Mouse (Mus musculus): ENCODE data around the gene Vps9d1. TPM values are rescaled to one million over a fixed set of nuclear protein-coding genes. Genes with fewer than 3 reads are reported as not detected.
"Not testable (repeated sequence)": the region's sequence is repeated elsewhere in the genome, so short reads cannot be mapped to it uniquely, and the experiment has no call there.

Gene Vps9d1
- total RNA-seq, 2 experiments from 2014 or later, result 23.1 to 26.7 TPM

- DNase-seq, result no peak
Measured at GRCm38 (mm10) chr8:123215430-123215829, 38.7 kb downstream of the Vps9d1 start.

DNA sequence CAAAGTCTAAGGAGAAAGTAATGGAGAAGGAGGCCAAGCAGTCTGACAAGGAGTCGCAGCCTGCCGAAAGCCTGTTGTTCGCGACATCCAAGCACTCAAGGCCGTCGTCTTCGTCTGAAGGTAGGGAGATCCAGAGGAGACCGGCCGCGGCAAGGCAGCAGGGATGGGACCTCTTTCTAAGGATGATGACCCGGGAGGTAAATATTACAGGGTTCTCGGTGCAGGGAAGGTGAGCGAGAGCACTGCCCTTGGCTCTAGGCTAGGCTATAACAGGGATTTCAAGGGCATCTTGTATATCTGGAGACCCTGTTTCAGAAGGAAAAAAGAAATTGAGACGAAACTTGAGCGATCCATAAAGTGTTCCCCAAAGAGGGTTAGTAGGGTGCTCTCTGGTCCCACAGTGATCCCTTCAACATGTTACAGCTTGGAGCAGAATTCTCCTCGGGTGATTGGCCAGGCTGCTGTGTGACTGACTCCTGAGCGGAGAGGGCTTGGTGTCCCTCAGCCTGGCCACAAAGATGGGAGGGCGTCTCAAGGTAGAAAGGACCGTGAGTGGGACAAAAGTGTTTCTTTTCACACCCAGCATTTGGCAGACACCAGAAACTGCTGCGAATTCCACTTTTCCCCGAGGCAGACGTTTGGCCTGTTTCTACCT is 40.9 kb downstream of the Vps9d1 start:
- DNase-seq, result no peak

DNA sequence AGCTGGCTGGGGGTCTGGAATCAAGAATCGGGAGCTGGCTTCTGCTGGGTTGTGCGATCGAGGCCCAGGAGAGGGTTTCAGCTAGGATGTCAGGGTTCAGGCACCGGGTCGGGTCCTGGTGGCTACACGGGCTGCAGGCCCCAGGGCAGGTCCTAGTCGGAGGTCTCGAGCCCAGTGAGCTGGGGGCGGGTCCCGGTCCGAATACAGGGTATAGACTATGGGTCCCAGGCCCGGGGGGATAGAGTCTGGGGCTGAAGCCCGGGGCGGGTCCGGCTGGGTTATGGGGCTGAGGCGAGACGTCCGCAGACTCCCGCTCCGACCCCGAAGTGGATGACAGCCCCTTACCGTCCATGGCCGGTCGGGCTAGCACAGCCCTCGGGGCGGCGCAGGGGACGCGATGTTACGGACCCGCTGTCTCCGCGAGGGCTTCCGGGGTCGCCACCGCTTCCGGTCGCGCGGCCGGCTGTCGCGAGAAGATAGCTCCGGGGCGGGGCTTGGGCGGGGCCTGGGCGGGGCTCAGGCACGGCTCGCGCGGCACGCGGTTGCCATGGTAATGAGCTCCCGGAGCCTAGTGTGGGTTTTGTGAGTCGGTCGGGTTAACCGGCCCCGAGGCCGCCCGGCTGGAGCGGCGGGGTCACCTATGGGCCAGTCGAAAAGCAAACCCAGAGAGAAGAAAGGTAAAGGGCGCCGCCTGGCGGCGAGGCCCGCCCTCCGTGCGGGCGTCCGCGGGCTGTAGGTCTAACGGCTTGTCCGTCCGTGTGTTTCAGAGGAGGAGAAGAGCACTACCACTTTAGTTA is 41.6 kb downstream of the Vps9d1 start, which contains the start of the genes Chmp1a and Spata33:
Gene Chmp1a, minus strand, starts transcription at position 443 of the 797 bp plus-strand sequence.
Gene Spata33, plus strand, starts transcription at position 512 of the 797 bp plus-strand sequence.
- DNase-seq, result peak; percentile 94

DNA sequence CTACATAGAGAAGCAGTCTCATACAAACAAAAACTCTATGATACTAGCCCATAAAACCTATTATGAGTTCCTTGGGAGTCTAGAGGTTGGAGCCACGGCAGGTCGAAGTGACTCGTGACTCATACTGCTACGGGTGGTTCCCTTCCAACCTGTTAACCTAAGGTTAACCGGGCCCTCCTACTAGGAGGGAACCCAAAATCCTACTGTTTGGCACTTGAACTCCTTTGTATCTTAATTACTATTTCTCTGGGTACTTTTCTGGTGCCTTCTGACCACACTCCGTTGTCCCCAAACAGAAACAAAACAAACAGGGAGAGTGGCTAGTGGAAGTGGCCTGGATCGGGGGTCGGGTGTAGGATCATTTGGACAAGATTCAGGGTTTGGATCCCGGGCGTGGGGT is 42.3 kb downstream of the Vps9d1 start:
- DNase-seq, result no peak

DNA sequence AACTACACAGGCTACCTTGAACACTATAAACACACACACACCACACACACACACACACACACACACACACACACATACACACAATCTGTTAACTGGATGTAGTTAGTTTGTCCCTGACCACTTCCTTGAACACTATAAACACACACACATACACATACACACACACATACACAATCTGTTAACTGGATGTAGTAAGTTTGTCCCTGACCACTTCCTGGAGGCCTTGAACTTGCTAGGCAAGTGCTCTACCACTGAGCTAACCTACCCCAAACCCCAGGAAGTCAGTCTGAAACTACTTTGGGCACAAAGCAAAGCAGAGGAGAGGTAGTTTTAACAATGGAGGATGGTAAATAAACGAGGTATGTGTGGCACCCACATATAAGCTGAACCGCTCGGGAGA is 50.6 kb downstream of the Vps9d1 start:
- no peak for DNase-seq

DNA sequence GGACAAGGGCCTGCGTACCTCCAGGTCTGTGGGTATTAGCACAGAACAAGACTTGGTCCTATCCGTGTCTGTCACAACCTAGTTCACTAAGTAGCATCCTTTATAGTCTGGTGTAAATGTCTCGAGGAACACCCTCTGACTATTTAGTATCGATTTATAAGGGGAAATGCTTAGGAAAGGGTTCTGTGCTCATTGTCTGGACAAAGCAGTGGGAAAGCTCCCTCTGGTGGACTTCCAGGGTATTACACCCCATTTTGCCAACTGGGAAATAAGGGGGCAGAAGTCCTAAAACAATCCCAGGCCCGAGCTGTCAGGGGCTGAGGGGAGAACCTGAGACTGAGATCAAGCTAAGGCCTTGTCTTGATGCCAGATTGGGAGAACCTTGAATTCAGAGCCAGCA is 51.9 kb downstream of the Vps9d1 start:
- DNase-seq, result peak; percentile 86

DNA sequence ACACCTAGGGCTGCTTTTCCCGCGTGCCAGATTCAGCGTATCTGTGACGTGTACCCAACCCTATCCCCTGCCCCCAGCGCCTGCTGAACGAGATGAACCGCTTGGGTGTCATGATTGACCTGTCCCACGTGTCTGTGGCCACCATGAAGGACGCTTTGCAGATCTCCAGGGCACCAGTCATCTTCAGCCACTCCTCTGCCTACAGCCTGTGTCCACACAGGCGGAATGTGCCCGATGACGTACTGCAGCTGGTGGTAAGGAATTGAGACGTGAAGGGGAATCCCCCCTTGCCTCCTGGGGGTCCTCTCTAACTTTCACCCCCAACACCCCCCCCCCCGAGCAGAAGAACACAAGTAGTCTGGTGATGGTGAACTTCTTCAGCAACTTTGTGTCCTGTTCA is 54.3 kb downstream of the Vps9d1 start:
- DNase-seq, result no peak

DNA sequence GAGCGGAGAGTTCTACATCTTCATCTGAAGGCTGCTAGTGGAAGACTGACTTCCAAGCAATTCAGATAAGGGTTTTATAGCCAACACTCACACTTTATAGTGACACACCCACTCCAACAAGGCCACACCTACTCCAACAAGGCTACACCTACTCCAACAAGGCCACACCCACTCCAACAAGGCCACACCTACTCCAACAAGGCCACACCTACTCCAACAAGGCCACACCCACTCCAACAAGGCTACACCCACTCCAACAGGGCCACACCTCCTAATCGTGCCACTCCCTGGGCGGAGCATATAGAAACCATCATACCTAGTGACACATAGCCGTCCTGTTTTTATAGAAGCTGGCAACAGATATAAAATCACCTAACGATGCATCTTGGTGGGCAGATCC is 57.1 kb downstream of the Vps9d1 start:
- not testable (repeated sequence) for DNase-seq

GRCm38 (mm10) chr8:123193771-123194170 is 60.4 kb downstream of the Vps9d1 start:
- no peak for DNase-seq

Other genes starting within 250 kb of the Vps9d1 start
- 100 to 1,000 TPM in 1 of 2 experiments, 10 to 100 TPM in 1; 73.9 to 103 TPM for gene Ankrd11, start 212.1 kb downstream of the Vps9d1 start, total RNA-seq (2021)
- gene Spg7, start 191.4 kb downstream of the Vps9d1 start, total RNA-seq (2021), result 10 to 100 TPM; 64.9 to 82.8 TPM
- gene Rpl13, start 152.0 kb downstream of the Vps9d1 start, total RNA-seq (2021), result 100 to 1,000 TPM; 682 to 692 TPM
- 1 to 10 TPM; 4.9 to 5.1 TPM for gene Cpne7, start 137.0 kb downstream of the Vps9d1 start, total RNA-seq (2021)
- 10 to 100 TPM in 1 of 2 experiments, 1 to 10 TPM in 1; 9.0 to 10.3 TPM for gene Sult5a1, start 96.0 kb downstream of the Vps9d1 start, total RNA-seq (2021)
- gene Dpep1, start 68.1 kb downstream of the Vps9d1 start, total RNA-seq (2021), result 10 to 100 TPM; 19.1 to 33.3 TPM
- gene Chmp1a, start 41.6 kb downstream of the Vps9d1 start, total RNA-seq (2021), result 10 to 100 TPM; 76.0 to 81.4 TPM
- gene Spata33, start 41.5 kb downstream of the Vps9d1 start, total RNA-seq (2021), result 1 to 10 TPM; 1.9 to 3.4 TPM
- gene Cdk10, start 29.5 kb downstream of the Vps9d1 start, total RNA-seq (2021), result 10 to 100 TPM; 43.6 to 56.7 TPM
- gene Spata2l, start 18.1 kb downstream of the Vps9d1 start, total RNA-seq (2021), result 10 to 100 TPM in 1 of 2 experiments, 1 to 10 TPM in 1; 9.5 to 16.7 TPM
- 10 to 100 TPM; 17.0 to 21.3 TPM for gene Zfp276, start 153 bp downstream of the Vps9d1 start, total RNA-seq (2021)
- gene Fanca, start 64.2 kb upstream of the Vps9d1 start, total RNA-seq (2021), result 10 to 100 TPM in 1 of 2 experiments, 1 to 10 TPM in 1; 7.7 to 10.6 TPM
- 1 to 10 TPM; 2.0 to 2.5 TPM for gene Spire2, start 78.4 kb upstream of the Vps9d1 start, total RNA-seq (2021)
- gene Tcf25, start 119.4 kb upstream of the Vps9d1 start, total RNA-seq (2021), result 100 to 1,000 TPM; 177 TPM
- not detected for gene Mc1r, start 152.8 kb upstream of the Vps9d1 start, total RNA-seq (2021)
- gene Tubb3, start 157.1 kb upstream of the Vps9d1 start, total RNA-seq (2021), result 10 to 100 TPM; 29.3 to 74.9 TPM
- gene Def8, start 169.2 kb upstream of the Vps9d1 start, total RNA-seq (2021), result 10 to 100 TPM; 33.2 to 40.3 TPM
- gene Afg3l1, start 223.6 kb upstream of the Vps9d1 start, total RNA-seq (2021), result 10 to 100 TPM; 66.9 to 70.8 TPM